Mouse (Mus musculus) heart, postnatal 0 days (tissue): Measurements from ENCODE around the gene Hmgcs2.

Source experiments
- CTCF ChIP-seq: IDR thresholded peaks from 2 replicates; pipeline ENCODE4 v1.5.1; 2016; ENCODE audit warnings: antibody characterized with exemption, control low read depth, low read depth
- EP300 ChIP-seq: IDR thresholded peaks from 2 replicates; pipeline ENCODE4 v1.6.1; 2016; ENCODE audit warnings: antibody characterized with exemption, low read depth

GRCm38 (mm10) chr3:98258723-98259122 is 21.5 kb upstream of the Hmgcs2 start:
- TF ChIP-seq CTCF, result no peak
- TF ChIP-seq EP300, result no peak
